Mouse (Mus musculus): ENCODE results near the gene Zfand2a. TPM values are rescaled to one million over a fixed set of nuclear protein-coding genes. Genes with fewer than 3 reads are reported as not detected.
A peak's percentile ranks its signal among the peaks of the same experiment; 100 is the strongest.

Zfand2a gene
- polyA plus RNA-seq, 1 experiment, result 22.6 TPM

DNA sequence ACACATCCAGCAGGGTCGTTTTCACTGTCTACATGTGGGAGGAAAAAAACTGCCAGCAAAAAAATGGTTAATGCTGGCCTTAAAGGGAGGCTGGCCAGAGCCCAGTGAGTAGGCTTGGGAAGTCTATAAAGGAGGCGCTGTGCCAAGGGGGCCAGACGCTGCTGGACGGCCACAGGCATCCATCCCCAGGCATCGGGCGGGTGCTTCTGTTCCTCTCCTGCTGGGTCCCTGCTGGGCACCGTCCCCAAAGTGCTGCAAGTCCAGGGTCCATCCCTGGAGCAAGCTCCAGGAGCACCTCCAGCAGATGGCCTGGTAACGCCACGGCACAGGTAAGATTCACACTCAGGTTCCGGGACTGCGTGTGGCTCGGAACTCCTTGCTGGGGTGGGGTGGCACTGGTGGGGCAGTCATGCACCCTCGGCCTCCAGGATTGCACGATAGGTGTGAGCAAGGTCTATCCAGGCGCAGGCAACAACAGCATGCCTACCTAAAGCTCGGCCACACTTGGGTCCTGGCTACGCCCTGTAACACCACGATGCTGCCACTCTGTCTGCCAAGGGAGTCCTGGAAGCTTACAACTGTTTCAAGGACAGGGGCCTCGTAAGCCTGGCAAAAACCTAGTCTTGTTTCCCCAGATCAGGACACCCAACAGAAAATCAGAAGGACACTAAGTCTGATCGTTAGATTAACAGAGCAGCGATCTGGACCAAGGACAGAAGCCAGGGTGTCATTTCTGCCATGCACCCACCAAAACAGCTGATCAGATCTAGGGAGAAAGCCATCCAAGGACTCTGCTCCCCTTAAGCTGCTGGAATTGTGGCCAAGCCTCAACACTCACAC is 61.1 kb downstream of the Zfand2a start, which contains the start of gene Gper1:
Gper1 (plus strand) TSS at position 126 of the 840 bp plus-strand sequence.
- Histone ChIP-seq H3K27me3 (ENCODE audit: control insufficient read depth, insufficient read depth, low read length) (no peaks in the 10 kb centered on the region), H3K36me3 (ENCODE audit: control insufficient read depth, insufficient read depth, low read length) (no peaks in the 10 kb centered on the region), H3K27ac (ENCODE audit: insufficient read depth, low read depth, low read length) (no peak within 1 kb of the TSS), H3K4me3 (ENCODE audit: low read depth, low read length) (peak within 1 kb of the TSS; percentile 29), H3K4me1 (ENCODE audit: control insufficient read depth, insufficient read depth, insufficient read length, low read length) (peaks cover 13% of the 10 kb centered on the region)
- WGBS, result 20% methylated on average over 21 of the region's 21 CpGs
- TF ChIP-seq POLR2A (IDR thresholded peaks at IDR 0.05; ENCODE audit: low read depth, low read length), result no peak
- no peak for TF ChIP-seq CTCF (IDR thresholded peaks at IDR 0.05; ENCODE audit: extremely low read depth, insufficient read length, insufficient replicate concordance, low read depth, low read length)

Other genes with a start within 250 kb of the Zfand2a start
- 82.6 and 240 TPM in 2 replicates for gene Get4, start 232.2 kb downstream of the Zfand2a start, polyA plus RNA-seq (2012; rRNA removed)
- 57.8 and 234 TPM in 2 replicates for gene Adap1, start 158.9 kb downstream of the Zfand2a start, polyA plus RNA-seq (2012; rRNA removed)
- gene Cox19, start 133.1 kb downstream of the Zfand2a start, polyA plus RNA-seq (2012; rRNA removed), result 58.8 and 104 TPM in 2 replicates
- 0.32 and 2.0 TPM in 2 replicates for gene Cyp2w1, start 131.9 kb downstream of the Zfand2a start, polyA plus RNA-seq (2012; rRNA removed)
- gene Gpr146, start 106.9 kb downstream of the Zfand2a start, polyA plus RNA-seq (2012; rRNA removed), result 4.0 and 6.8 TPM in 2 replicates
- gene C130050O18Rik, start 79.3 kb downstream of the Zfand2a start, polyA plus RNA-seq (2012; rRNA removed), result 3.0 and 3.5 TPM in 2 replicates
- gene Gper1, start 61.4 kb downstream of the Zfand2a start, polyA plus RNA-seq (2012; rRNA removed), result 1.8 and 2.1 TPM in 2 replicates
- gene 3110082I17Rik, start 24.0 kb downstream of the Zfand2a start, polyA plus RNA-seq (2012; rRNA removed), result 6.1 and 6.2 TPM in 2 replicates
- not detected in 2 replicates for gene Uncx, start 58.9 kb upstream of the Zfand2a start, polyA plus RNA-seq (2012; rRNA removed)

All from small intestine, adult 2 months (tissue).